Mouse (Mus musculus) olfactory bulb, adult 2 months (tissue): ENCODE results near the gene Nhlrc3.

Experiments
- CTCF ChIP-seq: fragments of 200-500 bp; IDR thresholded peaks from 2 replicates; pipeline ENCODE4 v1.5.1; 2012; ENCODE audit warnings: low read depth, mild to moderate bottlenecking, low read length, moderate library complexity; ENCODE audit not compliant: insufficient read depth
- POLR2A ChIP-seq: fragments of 200-500 bp; IDR thresholded peaks from 2 replicates; pipeline ENCODE4 v1.6.1; 2012; ENCODE audit warnings: mild to moderate bottlenecking, low read depth, low read length, moderate library complexity; ENCODE audit not compliant: insufficient read depth

DNA sequence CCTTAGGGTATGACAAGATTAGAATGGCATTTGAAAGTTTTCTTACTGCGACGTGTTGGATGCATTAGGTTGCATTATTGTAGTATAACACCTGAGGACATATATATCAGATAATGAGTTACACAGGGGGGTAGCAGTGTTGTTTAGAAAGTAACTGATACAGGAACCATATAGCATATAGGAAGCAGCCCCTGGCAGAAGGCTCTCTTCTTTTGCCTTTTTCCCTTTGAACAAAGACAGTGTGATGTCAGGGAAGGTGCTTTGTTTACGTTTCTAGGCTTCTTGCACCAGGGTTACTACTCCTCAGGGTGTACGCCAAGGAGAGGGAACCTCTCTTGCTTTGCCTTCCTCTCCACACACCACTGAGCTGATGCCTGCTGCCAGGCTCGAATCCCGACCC, 25.2 kb upstream of the Nhlrc3 start, which contains the start of gene Stoml3:
- TF ChIP-seq CTCF: no peak
- TF ChIP-seq POLR2A: no peak
